Mouse (Mus musculus): ENCODE measurements at regions not wholly inside any gene's neighbourhood (a gene's known extent, or its start where the extent isn't known, plus 50 kb on each side); places are given as distances from the start of the nearest gene placed in this dataset.

- DNase-seq (ENCODE audit: low spot score) = peak; percentile 75
These were observed 71.8 kb upstream of the Foxo1 start for GRCm38 (mm10) chr3:52196047-52196935.

GRCm38 (mm10) chr3:52196936-52197246 lies 71.2 kb upstream of the Foxo1 start:
- DNase-seq (ENCODE audit: low spot score) = no peak

DNA sequence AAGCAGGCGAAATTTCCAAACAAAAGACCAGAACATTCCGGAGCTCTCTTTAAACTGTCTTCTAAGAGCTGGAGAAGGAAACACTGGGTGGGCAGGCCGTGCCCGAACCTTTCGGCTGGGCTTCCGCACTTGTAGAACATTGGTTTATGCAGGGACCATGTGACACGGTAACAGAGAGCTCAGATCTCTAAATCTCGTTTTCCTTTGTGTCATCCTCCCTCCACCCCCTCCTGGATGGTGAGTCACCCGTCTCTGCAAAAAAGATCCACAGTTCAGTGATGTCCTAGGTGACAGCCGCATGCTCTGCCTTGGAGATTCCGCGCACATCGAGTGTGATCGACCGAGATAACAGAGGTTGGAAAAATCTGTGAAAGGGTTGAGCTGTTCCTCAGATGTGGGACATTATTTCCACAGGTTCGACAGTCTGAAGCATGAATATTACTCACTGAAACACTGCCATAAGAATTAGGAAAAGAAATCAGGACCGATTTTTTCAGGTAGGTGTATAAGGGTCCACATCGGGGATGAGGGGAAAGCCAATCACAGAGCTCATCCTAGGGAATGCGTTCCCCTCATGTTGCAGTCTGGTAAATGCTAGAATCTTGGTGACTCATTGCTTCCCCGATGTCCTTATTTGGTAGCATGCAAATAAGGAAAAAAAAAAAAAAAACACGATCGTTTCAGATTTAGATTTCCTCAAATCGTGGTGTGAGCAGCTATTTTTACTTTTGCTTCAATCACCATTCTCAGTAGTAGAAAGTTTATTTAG lies 70.0 kb upstream of the Foxo1 start:
- DNase-seq (ENCODE audit: low spot score) = peak; percentile 54

- peak; percentile 10 for DNase-seq (ENCODE audit: low spot score)
These were observed 69.1 kb upstream of the Foxo1 start for GRCm38 (mm10) chr3:52198751-52199738.

GRCm38 (mm10) chr3:52200106-52200505 lies 68.0 kb upstream of the Foxo1 start:
- no peak for DNase-seq (ENCODE audit: low spot score)

- DNase-seq (ENCODE audit: low spot score) = no peak
These were observed 57.4 kb upstream of the Foxo1 start for GRCm38 (mm10) chr3:52210556-52211302.

GRCm38 (mm10) chr3:52211303-52211695 lies 56.8 kb upstream of the Foxo1 start:
- DNase-seq (ENCODE audit: low spot score) = no peak

GRCm38 (mm10) chr3:52214114-52214513 lies 54.0 kb upstream of the Foxo1 start:
- DNase-seq (ENCODE audit: low spot score) = no peak

DNA sequence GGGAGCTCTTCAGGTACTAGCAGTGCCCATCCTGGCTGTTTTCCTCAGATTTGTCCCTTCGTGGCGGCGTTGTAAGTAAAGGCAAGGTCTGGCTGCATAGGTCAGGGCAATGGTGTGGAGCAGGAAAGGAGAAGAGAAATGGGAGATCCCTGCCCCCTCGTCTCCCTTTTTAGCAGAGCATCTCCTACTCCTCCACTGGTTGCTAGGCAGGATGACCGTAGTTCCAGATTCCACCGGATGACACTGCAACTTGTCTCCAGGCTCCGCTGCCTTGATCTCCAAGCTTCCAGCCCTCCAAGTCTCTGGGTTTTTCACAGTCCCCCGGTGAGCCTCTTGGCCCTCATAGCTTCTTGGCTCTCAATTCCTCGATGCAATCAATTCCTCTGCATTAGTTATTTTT lies 53.1 kb upstream of the Foxo1 start:
- no peak for DNase-seq (ENCODE audit: low spot score)

Data from gastrocnemius, adult 18-20 months (tissue).